Mouse (Mus musculus) G1E (cell line): Measurements from ENCODE around the gene Slc2a1.

Experiments used
- CTCF ChIP-seq: IDR thresholded peaks from 2 replicates; pipeline ENCODE4 v1.5.1; 2012; ENCODE audit warnings: low read depth, low read length, inconsistent platforms, mixed read lengths
- GATA1 ChIP-seq: IDR thresholded peaks from 2 replicates; pipeline ENCODE4 v1.6.1; 2012; ENCODE audit warnings: borderline replicate concordance, low read length, inconsistent platforms, mixed read lengths
- POLR2AphosphoS5 ChIP-seq: IDR thresholded peaks from 2 replicates; pipeline ENCODE4 v1.6.1; 2012; ENCODE audit warnings: low read depth, low read length, inconsistent platforms; ENCODE audit not compliant: insufficient replicate concordance

- TF ChIP-seq CTCF (no peak), GATA1 (no peak), POLR2AphosphoS5 (no peak)
Observed at GRCm38 (mm10) chr4:119133306-119133705, 24.8 kb downstream of the Slc2a1 start.
